Comparison of ENCODE assay signal across 11 mouse cellular contexts in genomic region chr9:23012130-23012529, GRCm38 (mm10).
DNase-seq lines count a peak whose midpoint lies in the region; ATAC-seq lines count a peak whose summit lies in the region.
"Had no signal": no experiment of that assay in that cellular context is flagged by ENCODE, and none has a peak within 500 bp of the region (broad histone marks: within the 10 kb centered on the region; RNA-seq: fewer than 3 reads in every experiment).

No protein-coding gene starts in this region.

- no peak for ATAC-seq in heart, embryonic 12.5 days (ENCODE audit: insufficient number of reproducible peaks, low FRiP score)
- ATAC-seq in midbrain, embryonic 12.5 days (ENCODE audit: low FRiP score, low read depth): 0 out of 2 replicates have a peak, but pooled peaks have one; percentile 18
- ATAC-seq in midbrain, embryonic 15.5 days (replicated peaks): no peak
- ATAC-seq in frontal cortex, adult (ENCODE audit: low TSS enrichment): no peak
- ATAC-seq: CD4-positive, CD25-positive, alpha-beta regulatory T cell, adult 4 months; inflammation-experienced regulatory T-cells, adult 6 months; liver, postnatal 0 days had no signal

- peaks cover 14% of the 10 kb centered on the region for H3K4me1 ChIP-seq in heart, embryonic 12.5 days (replicated peaks)
- H3K4me1 ChIP-seq in midbrain, embryonic 12.5 days: peaks cover 32% of the 10 kb centered on the region
- H3K4me1 ChIP-seq in midbrain, embryonic 15.5 days: peaks cover 29% of the 10 kb centered on the region

- 28% methylated on average over 5 of the region's 5 CpGs for WGBS in heart, embryonic 12.5 days
- WGBS in midbrain, embryonic 12.5 days: 5% methylated on average over 5 of the region's 5 CpGs
- WGBS in midbrain, embryonic 15.5 days: 12% methylated on average over 5 of the region's 5 CpGs

- no peaks in the 10 kb centered on the region for H3K36me3 ChIP-seq in heart, embryonic 12.5 days
- H3K36me3 ChIP-seq in midbrain, embryonic 12.5 days: no peaks in the 10 kb centered on the region
- no peaks in the 10 kb centered on the region for H3K36me3 ChIP-seq in midbrain, embryonic 15.5 days (replicated peaks)

- no peak overlapping the region for H3K9ac ChIP-seq in heart, embryonic 12.5 days
- H3K9ac ChIP-seq in midbrain, embryonic 12.5 days (replicated peaks): no peak overlapping the region
- H3K9ac ChIP-seq in midbrain, embryonic 15.5 days: no peak overlapping the region
- H3K9ac ChIP-seq: liver, postnatal 0 days had no signal

- peaks cover 5% of the 10 kb centered on the region for H3K9me3 ChIP-seq in heart, embryonic 12.5 days (replicated peaks)
- peaks cover 6% of the 10 kb centered on the region; the same call in 1 of the 2 replicates for H3K9me3 ChIP-seq in midbrain, embryonic 12.5 days
- no peaks in the 10 kb centered on the region for H3K9me3 ChIP-seq in midbrain, embryonic 15.5 days

- H3K4me3 ChIP-seq in heart, embryonic 12.5 days: no peak overlapping the region
- no peak overlapping the region for H3K4me3 ChIP-seq in midbrain, embryonic 12.5 days
- H3K4me3 ChIP-seq in midbrain, embryonic 15.5 days: no peak overlapping the region

- no peak overlapping the region for H3K27ac ChIP-seq in heart, embryonic 12.5 days (ENCODE audit: poor library complexity, severe bottlenecking)
- H3K27ac ChIP-seq in midbrain, embryonic 12.5 days (replicated peaks): no peak overlapping the region
- H3K27ac ChIP-seq in midbrain, embryonic 15.5 days: no peak overlapping the region

- peak; percentile 97 for DNase-seq in heart, adult 11 months
- peak; percentile 47 for DNase-seq in heart, postnatal 4 days
- DNase-seq in cerebellum, postnatal 36 days: no peak
- no peak for DNase-seq in urinary bladder, adult 18-20 months (ENCODE audit: low spot score in 2 of 2)
- DNase-seq: liver, postnatal 0 days had no signal

- H3K27me3 ChIP-seq in heart, embryonic 12.5 days (replicated peaks): 0 out of 2 replicates have a peak, but pooled peaks cover 2% of the 10 kb centered on the region
- H3K27me3 ChIP-seq in midbrain, embryonic 12.5 days: peaks cover 32% of the 10 kb centered on the region
- H3K27me3 ChIP-seq in midbrain, embryonic 15.5 days (replicated peaks): peaks cover 6% of the 10 kb centered on the region; the same call in 1 of the 2 replicates

- no peak overlapping the region for H3K4me2 ChIP-seq in heart, embryonic 12.5 days
- peak overlapping the region; percentile 27; the same call in 1 of the 2 replicates for H3K4me2 ChIP-seq in midbrain, embryonic 12.5 days (replicated peaks)
- no peak overlapping the region for H3K4me2 ChIP-seq in midbrain, embryonic 15.5 days

Comparison
In these comparisons a context has a peak if more than half of its experiments do, and no peak if none do; other contexts are left out.
1. DNase-seq: peak in heart, adult 11 months (single experiment) and heart, postnatal 4 days (single experiment); none in cerebellum, postnatal 36 days (0 of 2) and urinary bladder, adult 18-20 months (0 of 2).